Mouse (Mus musculus) heart, embryonic 16.5 days (tissue): ENCODE measurements around the gene Ror1. TPM values are rescaled to one million over a fixed set of nuclear protein-coding genes. Genes with fewer than 3 reads are reported as not detected.

Experiments
- ATAC-seq: fragments of 200-750 bp; cut with Nextera tagmentation; replicated peaks from 2 replicates; pipeline ENCODE4 v1.8.0; 2017; ENCODE audit warnings: moderate number of reproducible peaks; ENCODE audit not compliant: insufficient read depth, low FRiP score; ENCODE audit errors: extremely low read depth
- H3K27ac ChIP-seq: fragments of 300-500 bp; sonication (generic); 2 replicates; pipeline ENCODE4 v1.5.1; 2014; ENCODE audit warnings: mild to moderate bottlenecking, low read length, control low read depth, moderate library complexity
- H3K27me3 ChIP-seq: fragments of 300-500 bp; sonication (generic); 2 replicates; pipeline ENCODE4 v1.6.1; 2014; ENCODE audit warnings: low read length, mixed read lengths; ENCODE audit not compliant: control insufficient read depth, insufficient read depth
- H3K36me3 ChIP-seq: fragments of 300-500 bp; sonication (generic); 2 replicates; pipeline ENCODE4 v1.6.1; 2014; ENCODE audit not compliant: control insufficient read depth, insufficient read depth
- H3K4me1 ChIP-seq: fragments of 300-500 bp; sonication (generic); 2 replicates; pipeline ENCODE4 v1.6.1; 2014; ENCODE audit warnings: low read length, mixed read lengths; ENCODE audit not compliant: control insufficient read depth, insufficient read depth
- H3K4me2 ChIP-seq: fragments of 300-500 bp; sonication (generic); 2 replicates; pipeline ENCODE4 v1.6.1; 2014; ENCODE audit warnings: low read depth, mild to moderate bottlenecking, control low read depth, low read length
- H3K4me3 ChIP-seq: fragments of 300-500 bp; sonication (generic); 2 replicates; pipeline ENCODE4 v1.5.1; 2014; ENCODE audit warnings: mild to moderate bottlenecking, control low read depth, low read length
- H3K9ac ChIP-seq: fragments of 300-500 bp; sonication (generic); 2 replicates; pipeline ENCODE4 v1.6.1; 2014; ENCODE audit warnings: low read length, control low read depth
- H3K9me3 ChIP-seq: fragments of 300-500 bp; sonication (generic); replicated peaks from 2 replicates; pipeline ENCODE4 v1.6.1; 2016; ENCODE audit warnings: low read length; ENCODE audit not compliant: control insufficient read depth
- WGBS: fragments of 180-500 bp; shearing (Covaris S2); extraction: QIAGEN DNeasy Blood & Tissue Kit; methylation state at CpG from one replicate; pipeline ENCODE4 v1.1.7; 2014; 5-methylcytosine and 5-hydroxymethylcytosine counted together
- polyA plus RNA-seq: library from polyadenylated mRNA; unstranded; fragments of >200 nt; fragmentation: Nextera tagmentation; extraction: Ambion mirVana; gene quantifications from 2 replicates; pipeline ENCODE4 v1.2.1, GENCODE M21; 2015

Gene Ror1
- polyA plus RNA-seq, 1 experiment from 2014 or later = 10.7 TPM

DNA sequence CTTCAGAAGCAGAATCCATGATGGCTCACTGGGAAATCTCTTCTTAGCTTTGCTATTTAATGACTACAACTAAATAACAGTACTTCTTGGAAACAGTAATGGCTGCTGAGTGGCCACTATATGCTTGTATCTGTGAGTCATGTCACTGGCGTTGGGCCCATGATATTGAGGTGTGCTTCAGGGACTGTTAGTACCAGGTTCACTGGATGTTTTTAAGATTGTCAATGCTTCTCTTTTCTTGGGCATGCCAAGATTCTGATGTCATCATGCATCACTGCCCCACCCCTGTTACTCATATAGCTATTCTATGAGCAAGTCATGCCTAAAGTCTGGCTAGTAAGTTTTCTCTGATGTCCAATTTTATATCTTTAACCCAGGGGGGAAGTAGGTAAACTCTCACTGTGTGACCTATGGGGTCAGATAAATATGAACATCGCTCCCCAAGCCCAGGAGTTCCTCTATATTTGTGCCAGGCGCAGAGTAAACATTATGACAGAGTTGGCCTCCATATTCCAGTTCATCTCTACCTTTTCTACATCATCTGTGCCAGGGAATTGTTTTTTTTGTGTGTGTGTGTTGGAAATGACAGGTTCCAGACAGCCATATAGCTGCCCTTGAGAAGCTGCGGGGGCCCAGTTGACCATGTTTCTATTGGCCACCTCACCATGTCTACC, 178.4 kb downstream of the Ror1 start:
- Histone ChIP-seq H3K4me1 (peaks cover 13% of the 10 kb centered on the region), H3K9me3 (no peaks in the 10 kb centered on the region), H3K4me2 (no peak overlapping the region), H3K27ac (no peak overlapping the region), H3K4me3 (no peak overlapping the region), H3K9ac (no peak overlapping the region), H3K36me3 (no peaks in the 10 kb centered on the region), H3K27me3 (no peaks in the 10 kb centered on the region)
- ATAC-seq = no peak
- WGBS = 83% methylated on average over 4 of the region's 4 CpGs

DNA sequence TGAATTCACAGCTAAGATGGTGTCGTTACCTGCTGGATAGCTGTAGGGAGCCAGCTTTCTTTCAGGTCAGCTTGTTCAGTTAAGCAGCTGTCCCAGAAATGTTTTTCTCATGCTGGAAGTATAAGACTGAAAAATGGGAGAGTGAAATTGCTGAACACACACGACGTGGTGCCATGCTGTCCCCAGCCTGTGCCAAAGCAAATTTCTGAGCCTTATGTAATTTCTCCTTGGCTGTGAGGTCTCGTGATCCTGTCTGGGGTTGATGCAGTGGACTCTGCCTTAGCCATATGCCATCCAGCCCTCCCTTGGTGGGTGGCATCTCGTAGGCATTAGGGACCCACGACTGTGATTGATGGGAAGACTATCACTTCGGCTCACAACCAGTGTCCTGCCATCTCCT, 180.9 kb downstream of the Ror1 start:
- no peak overlapping the region for H3K27ac ChIP-seq
- no peak overlapping the region for H3K4me3 ChIP-seq
- H3K4me1 ChIP-seq = peaks cover 13% of the 10 kb centered on the region
- no peaks in the 10 kb centered on the region for H3K36me3 ChIP-seq
- H3K9me3 ChIP-seq = no peaks in the 10 kb centered on the region
- no peaks in the 10 kb centered on the region for H3K27me3 ChIP-seq
- no peak overlapping the region for H3K4me2 ChIP-seq
- ATAC-seq = no peak
- WGBS = 80% methylated on average over 7 of the region's 7 CpGs
- no peak overlapping the region for H3K9ac ChIP-seq

DNA sequence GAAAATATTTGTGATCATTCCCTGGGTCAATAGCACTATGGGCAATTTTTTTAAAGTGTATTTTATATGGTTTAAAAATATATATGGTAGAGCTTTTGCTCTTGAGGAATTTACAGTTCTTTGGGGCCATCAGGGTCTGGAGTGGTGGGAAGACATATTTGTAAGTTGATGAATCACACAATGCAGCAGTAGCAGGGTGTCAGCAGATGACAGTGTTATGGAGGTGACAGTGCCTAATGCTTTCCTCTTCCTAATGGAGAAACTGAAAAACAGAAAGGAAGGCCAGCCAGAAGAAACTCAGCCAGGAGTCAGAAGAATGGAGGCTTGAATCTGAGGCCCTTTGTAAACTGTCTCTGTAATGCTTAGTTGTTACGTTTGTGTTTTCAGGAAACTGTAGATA, 181.4 kb downstream of the Ror1 start:
- H3K36me3 ChIP-seq = no peaks in the 10 kb centered on the region
- no peak overlapping the region for H3K4me2 ChIP-seq
- no peaks in the 10 kb centered on the region for H3K27me3 ChIP-seq
- H3K4me1 ChIP-seq = peaks cover 13% of the 10 kb centered on the region
- H3K4me3 ChIP-seq = no peak overlapping the region
- no peaks in the 10 kb centered on the region for H3K9me3 ChIP-seq
- no peak overlapping the region for H3K9ac ChIP-seq
- ATAC-seq = no peak
- 67% methylated on average over 1 of the region's 1 CpGs for WGBS
- no peak overlapping the region for H3K27ac ChIP-seq

DNA sequence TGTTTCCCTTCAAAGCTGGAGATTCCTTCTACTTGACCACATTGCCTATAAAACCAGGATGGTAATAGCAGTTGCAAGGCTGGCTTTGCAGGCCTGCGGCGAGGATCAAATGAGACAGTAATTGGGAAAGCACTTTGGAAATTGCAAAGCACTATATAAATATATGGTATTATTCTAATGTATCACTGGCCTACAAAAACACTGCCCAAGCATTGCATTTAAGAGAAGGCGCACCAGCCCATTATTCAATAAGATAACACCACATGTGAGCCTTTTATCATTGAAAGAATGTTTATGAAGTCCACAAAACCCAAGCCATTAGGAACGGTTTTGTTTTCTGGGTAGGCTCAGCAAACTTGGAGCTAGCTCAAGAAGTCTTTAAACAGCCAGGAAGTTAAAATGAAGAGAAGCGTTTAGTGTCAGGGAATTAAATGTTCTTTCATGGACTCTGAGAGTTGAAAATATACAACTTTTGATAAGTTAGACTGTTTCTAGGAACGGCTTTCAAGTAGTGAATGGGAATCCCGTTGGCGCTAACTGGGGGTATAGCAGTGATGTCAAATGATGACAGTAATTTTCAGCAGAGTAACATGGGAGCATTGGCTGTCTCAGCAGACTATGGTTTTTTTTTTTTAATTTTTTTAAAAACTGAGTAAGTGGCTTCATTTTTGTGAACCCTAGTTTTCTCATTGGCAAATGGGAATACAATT, 187.7 kb downstream of the Ror1 start:
- H3K4me3 ChIP-seq = no peak overlapping the region
- no peaks in the 10 kb centered on the region for H3K36me3 ChIP-seq
- no peak overlapping the region for H3K4me2 ChIP-seq
- H3K9ac ChIP-seq = no peak overlapping the region
- 75% methylated on average over 8 of the region's 8 CpGs for WGBS
- H3K4me1 ChIP-seq = peaks cover 22% of the 10 kb centered on the region
- ATAC-seq = no peak
- H3K9me3 ChIP-seq = no peaks in the 10 kb centered on the region
- no peak overlapping the region; the same call in 1 of the 2 replicates for H3K27ac ChIP-seq
- H3K27me3 ChIP-seq = no peaks in the 10 kb centered on the region

DNA sequence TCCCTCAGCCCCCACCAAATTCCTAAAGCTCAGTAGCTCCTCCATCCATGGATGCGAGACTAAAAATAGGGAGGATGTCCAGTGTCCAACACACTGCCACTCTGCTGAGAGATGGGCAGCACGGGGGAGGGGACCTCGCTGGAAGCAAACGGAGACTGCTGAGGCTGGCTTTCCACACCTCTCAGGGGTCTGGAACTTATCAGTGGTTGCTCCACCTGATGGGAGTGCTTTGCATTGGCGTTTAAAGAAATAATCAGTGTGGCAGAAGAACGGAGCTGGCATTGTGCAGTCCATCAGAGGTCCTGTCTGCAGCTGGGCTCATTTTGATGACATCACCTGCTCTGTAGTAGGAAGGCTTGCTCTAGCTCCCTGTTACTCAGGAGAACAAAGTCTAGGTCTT, 188.9 kb downstream of the Ror1 start:
- no peaks in the 10 kb centered on the region for H3K9me3 ChIP-seq
- H3K4me3 ChIP-seq = no peak overlapping the region
- WGBS = 32% methylated on average over 6 of the region's 6 CpGs
- H3K4me2 ChIP-seq = peak overlapping the region; percentile 32
- no peak overlapping the region for H3K9ac ChIP-seq
- no peaks in the 10 kb centered on the region for H3K27me3 ChIP-seq
- ATAC-seq = peak; percentile 91
- no peaks in the 10 kb centered on the region for H3K36me3 ChIP-seq
- peak overlapping the region; percentile 75 for H3K27ac ChIP-seq
- peaks cover 18% of the 10 kb centered on the region for H3K4me1 ChIP-seq

DNA sequence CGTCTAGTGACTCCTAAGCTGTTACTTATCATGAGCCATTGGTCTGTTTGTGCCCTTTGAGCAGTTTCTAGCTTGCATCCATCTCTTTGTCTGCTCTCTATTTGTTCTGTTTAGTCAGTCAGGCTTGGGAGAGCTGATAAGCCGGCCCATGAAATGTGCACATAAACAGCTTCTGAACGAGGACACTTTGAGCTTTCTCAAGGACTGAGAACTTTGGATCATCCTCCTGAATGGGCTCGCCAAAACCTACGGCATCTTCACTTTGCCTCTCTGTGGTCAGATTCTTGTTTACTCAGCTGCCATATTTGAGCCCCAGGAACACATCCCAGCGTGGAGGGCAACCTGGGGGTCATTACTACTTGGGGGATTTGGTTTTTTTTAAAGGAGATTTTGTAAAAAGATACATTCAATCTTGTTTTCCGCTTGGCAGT, 190.5 kb downstream of the Ror1 start:
- 66% methylated on average over 7 of the region's 7 CpGs for WGBS
- H3K36me3 ChIP-seq = no peaks in the 10 kb centered on the region
- no peak for ATAC-seq
- peaks cover 18% of the 10 kb centered on the region for H3K4me1 ChIP-seq
- no peaks in the 10 kb centered on the region for H3K27me3 ChIP-seq
- no peak overlapping the region for H3K4me2 ChIP-seq
- H3K4me3 ChIP-seq = no peak overlapping the region
- H3K9ac ChIP-seq = no peak overlapping the region
- no peaks in the 10 kb centered on the region for H3K9me3 ChIP-seq
- no peak overlapping the region for H3K27ac ChIP-seq

DNA sequence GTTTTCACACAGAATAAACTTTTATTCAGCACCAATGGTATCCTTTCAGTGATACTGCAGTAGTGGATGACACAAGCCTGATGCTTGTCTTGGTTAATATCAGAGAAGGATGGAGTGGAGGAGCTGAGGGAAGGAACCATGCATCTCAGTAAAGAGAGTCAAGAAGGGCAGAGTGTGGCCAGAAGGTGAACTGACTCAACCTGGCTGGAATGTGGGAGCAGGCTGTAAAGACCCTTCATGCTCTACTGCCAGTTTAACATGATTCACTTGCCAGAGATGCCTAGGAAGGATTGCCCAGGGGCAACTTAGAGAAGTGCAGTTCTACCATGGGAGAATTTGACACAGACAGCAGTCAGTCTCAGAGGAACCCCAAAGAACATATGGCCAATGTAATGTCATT, 191.2 kb downstream of the Ror1 start:
- no peak for ATAC-seq
- peaks cover 20% of the 10 kb centered on the region for H3K4me1 ChIP-seq

DNA sequence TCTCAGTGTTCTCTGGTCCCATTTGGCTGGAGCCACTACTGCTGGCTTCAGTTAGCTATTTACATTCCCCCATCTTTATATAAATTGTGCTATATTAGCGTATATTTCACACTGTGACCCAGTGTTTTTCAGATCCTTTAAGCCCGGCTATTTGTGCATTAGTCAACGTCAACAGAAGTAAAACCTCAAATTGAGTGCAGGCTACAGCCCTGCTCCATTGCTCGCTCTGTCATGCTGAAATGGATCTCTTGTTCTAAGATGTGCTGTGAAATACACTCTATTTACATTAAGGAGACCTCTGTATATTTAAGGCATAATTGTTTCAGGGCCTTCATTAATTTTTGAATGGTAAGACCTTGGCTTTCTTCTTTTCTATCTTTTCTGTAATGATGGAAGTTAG, 192.2 kb downstream of the Ror1 start:
- no peaks in the 10 kb centered on the region for H3K9me3 ChIP-seq
- no peaks in the 10 kb centered on the region for H3K36me3 ChIP-seq
- H3K4me3 ChIP-seq = no peak overlapping the region
- no peak for ATAC-seq
- 84% methylated on average over 4 of the region's 4 CpGs for WGBS
- H3K4me2 ChIP-seq = no peak overlapping the region
- H3K4me1 ChIP-seq = peaks cover 27% of the 10 kb centered on the region
- H3K27me3 ChIP-seq = no peaks in the 10 kb centered on the region
- no peak overlapping the region for H3K27ac ChIP-seq
- no peak overlapping the region for H3K9ac ChIP-seq

More for the DNA sequence above, 191.2 kb downstream of the Ror1 start:
- Histone ChIP-seq H3K27me3 (no peaks in the 10 kb centered on the region), H3K9ac (no peak overlapping the region), H3K4me3 (no peak overlapping the region), H3K4me2 (no peak overlapping the region), H3K36me3 (no peaks in the 10 kb centered on the region), H3K9me3 (no peaks in the 10 kb centered on the region), H3K27ac (no peak overlapping the region)

DNA sequence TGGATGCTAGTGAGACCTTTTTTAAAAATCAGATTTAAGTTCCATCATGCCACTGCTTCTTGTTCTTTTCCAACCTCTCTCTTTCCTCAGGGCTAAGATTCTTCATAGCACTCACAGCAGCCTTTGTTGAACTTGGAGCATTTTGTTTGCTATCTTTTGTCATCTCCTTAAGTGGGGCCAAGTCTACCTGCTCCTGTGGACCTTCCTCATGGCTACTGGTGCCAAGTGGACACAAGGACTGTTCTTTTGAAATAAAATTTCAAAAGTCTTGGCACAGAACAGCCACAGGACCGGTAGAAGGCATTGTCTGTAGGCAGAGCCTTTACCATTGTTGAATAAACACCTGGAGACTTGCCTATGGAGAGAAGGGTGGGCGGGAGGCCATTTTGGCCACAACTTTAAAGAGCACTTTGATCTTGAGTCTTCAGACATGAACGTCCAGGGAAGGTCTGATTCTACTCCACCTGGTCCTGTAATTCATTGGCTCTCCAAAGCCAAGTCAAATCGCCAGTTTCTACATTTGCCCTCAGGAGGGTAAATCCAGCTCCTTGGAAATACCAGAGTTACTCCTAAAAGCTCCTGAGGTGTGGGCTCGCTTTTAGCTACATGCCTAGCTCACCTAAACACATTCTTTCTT, 195.5 kb downstream of the Ror1 start:
- 85% methylated on average over 5 of the region's 5 CpGs for WGBS
- no peak for ATAC-seq
- peaks cover 11% of the 10 kb centered on the region for H3K4me1 ChIP-seq

More for the DNA sequence above, 195.5 kb downstream of the Ror1 start:
- H3K36me3 ChIP-seq = no peaks in the 10 kb centered on the region
- no peak overlapping the region for H3K27ac ChIP-seq
- H3K9me3 ChIP-seq = no peaks in the 10 kb centered on the region
- H3K9ac ChIP-seq = no peak overlapping the region
- H3K4me3 ChIP-seq = no peak overlapping the region
- no peaks in the 10 kb centered on the region for H3K27me3 ChIP-seq
- H3K4me2 ChIP-seq = no peak overlapping the region
